Mouse (Mus musculus) brain, embryonic 14.5 days (tissue): ENCODE data around the gene Vmn1r35. TPM values are rescaled to one million over a fixed set of nuclear protein-coding genes. Genes with fewer than 3 reads are reported as not detected.
"Not testable (repeated sequence)": the region's sequence is repeated elsewhere in the genome, so short reads cannot be mapped to it uniquely, and the experiment has no call there.

ENCODE experiments used
- DNase-seq: peaks from one replicate; pipeline ENCODE4 v3.0.0-alpha.2; 2011; ENCODE audit warnings: low read depth
- CTCF ChIP-seq: fragments of 200-500 bp; IDR thresholded peaks from 2 replicates; pipeline ENCODE4 v1.5.1; 2012; ENCODE audit warnings: inconsistent platforms, mild to moderate bottlenecking, moderate library complexity, borderline replicate concordance; ENCODE audit not compliant: insufficient read depth, insufficient read length; ENCODE audit errors: extremely low read depth
- POLR2A ChIP-seq: fragments of 200-500 bp; IDR thresholded peaks from 2 replicates; pipeline ENCODE4 v1.6.1; 2012; ENCODE audit warnings: mild to moderate bottlenecking, inconsistent platforms, borderline replicate concordance; ENCODE audit not compliant: poor library complexity, insufficient read depth, insufficient read length, severe bottlenecking; ENCODE audit errors: extremely low read depth
- polyA plus RNA-seq: library from polyadenylated mRNA; depleted of rRNA; stranded (reverse); fragments of >200 nt; gene quantifications from 2 replicates; pipeline ENCODE4 v1.2.3, GENCODE M21; 2012; rRNA removed

Vmn1r35 gene
- not detected in 2 replicates for polyA plus RNA-seq

- TF ChIP-seq POLR2A (no peak), CTCF (no peak)
These were observed at the start of gene Vmn1r35 for GRCm38 (mm10) chr6:66685806-66686205. Gene Vmn1r35, minus strand, starts transcription at chr6:66685906.

GRCm38 (mm10) chr6:66729082-66729481, 43.4 kb upstream of the Vmn1r35 start, which contains the start of gene Vmn1r37:
Gene Vmn1r37, plus strand, starts transcription at chr6:66729382.
- not testable (repeated sequence) for DNase-seq

More at GRCm38 (mm10) chr6:66685806-66686205, at the start of gene Vmn1r35:
- DNase-seq: no peak

DNA sequence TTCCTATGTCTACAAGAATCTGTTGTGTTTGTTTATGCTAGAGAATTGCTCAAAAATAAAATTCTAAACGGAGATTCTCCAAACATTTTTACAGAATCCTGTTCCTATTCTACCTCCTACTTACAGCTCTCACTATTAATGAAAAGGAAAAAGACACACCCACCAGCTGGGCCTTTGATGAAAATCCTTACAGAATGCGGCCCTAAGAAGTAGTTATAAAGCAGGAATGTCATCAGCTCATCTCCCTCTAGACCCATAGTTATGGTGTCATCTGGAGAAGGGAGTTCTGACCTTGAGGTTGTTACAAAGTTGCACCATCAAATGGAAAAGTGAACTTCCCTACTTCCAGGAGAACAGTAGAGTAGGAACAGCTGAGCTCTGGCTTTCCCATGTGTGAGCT, 33.4 kb upstream of the Vmn1r35 start, which contains the start of gene Vmn1r36:
Vmn1r36 (minus strand) TSS at position 101 of the 400 bp plus-strand sequence.
- not testable (repeated sequence) for DNase-seq

- TF ChIP-seq CTCF (no peak), POLR2A (no peak)
- no peak for DNase-seq
These were observed 28.1 kb upstream of the Vmn1r35 start for GRCm38 (mm10) chr6:66713854-66714253.

DNA sequence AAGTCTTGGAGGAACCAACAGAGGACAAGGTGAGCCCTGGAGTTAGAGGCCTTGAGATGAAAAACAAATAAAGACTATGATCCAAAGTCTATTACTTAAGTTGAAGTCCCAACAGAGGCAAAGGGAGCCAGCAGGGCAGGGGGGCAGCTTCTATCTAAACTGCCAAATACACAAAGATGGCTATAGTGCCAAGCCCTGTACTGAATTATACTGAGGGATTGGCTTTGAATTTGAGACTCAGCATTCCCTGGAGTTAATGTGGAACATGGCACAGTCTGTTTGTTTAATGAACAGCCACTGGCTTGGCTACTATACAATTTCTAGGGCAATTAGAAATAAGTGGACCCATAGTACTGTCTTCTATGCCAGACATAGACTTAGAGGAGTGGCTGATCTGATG, 23.2 kb upstream of the Vmn1r35 start:
- TF ChIP-seq CTCF (no peak), POLR2A (no peak)
- no peak for DNase-seq

DNA sequence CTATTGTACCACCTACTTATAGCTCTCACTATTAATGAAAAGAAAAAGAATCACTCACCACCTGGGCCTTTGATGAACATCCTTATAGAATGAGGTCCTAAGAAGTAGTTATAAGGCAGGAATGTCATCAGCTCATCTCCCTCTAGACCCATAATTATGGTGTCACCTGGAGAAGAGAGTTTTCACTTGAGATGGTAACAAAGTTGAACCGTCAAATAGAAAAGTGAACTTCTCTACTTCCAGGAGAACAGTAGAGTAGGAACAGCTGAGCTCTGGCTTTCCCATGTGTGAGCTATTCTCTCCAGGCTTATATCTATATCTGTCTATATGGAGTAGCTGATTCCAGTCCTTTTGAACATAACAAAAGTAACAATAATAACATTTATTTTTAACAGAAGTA, 41.9 kb downstream of the Vmn1r35 start, which contains the start of gene Vmn1r34:
Vmn1r34 (minus strand) TSS at position 101 of the 400 bp plus-strand sequence.
- no peak for DNase-seq
- no peak for TF ChIP-seq POLR2A
- TF ChIP-seq CTCF: no peak

Other genes starting within 250 kb of the Vmn1r35 start
- gene Mad2l1, start 150.5 kb downstream of the Vmn1r35 start, polyA plus RNA-seq: 24.3 and 40.0 TPM in 2 replicates
- gene Vmn1r32, start 125.8 kb downstream of the Vmn1r35 start, polyA plus RNA-seq: not detected in 2 replicates
- not detected in 2 replicates for gene Vmn1r33, start 67.6 kb downstream of the Vmn1r35 start, polyA plus RNA-seq
- not detected in 2 replicates for gene Vmn1r34, start 42.0 kb downstream of the Vmn1r35 start, polyA plus RNA-seq
- not detected in 2 replicates for gene Vmn1r36, start 33.3 kb upstream of the Vmn1r35 start, polyA plus RNA-seq
- not detected in 2 replicates for gene Vmn1r37, start 43.5 kb upstream of the Vmn1r35 start, polyA plus RNA-seq
- not detected in 2 replicates for gene Vmn1r38, start 96.7 kb upstream of the Vmn1r35 start, polyA plus RNA-seq
- gene Vmn1r39, start 124.7 kb upstream of the Vmn1r35 start, polyA plus RNA-seq: not detected in 2 replicates
- gene Gng12, start 210.5 kb upstream of the Vmn1r35 start, polyA plus RNA-seq: 12.5 and 23.2 TPM in 2 replicates